Mouse (Mus musculus): ENCODE measurements around the gene Sulf2. TPM values are rescaled to one million over a fixed set of nuclear protein-coding genes. Genes with fewer than 3 reads are reported as not detected.
A peak's percentile ranks its signal among the peaks of the same experiment; 100 is the strongest.

Gene Sulf2
- total RNA-seq, 2 experiments from 2014 or later, result 66.2 to 68.9 TPM

DNA sequence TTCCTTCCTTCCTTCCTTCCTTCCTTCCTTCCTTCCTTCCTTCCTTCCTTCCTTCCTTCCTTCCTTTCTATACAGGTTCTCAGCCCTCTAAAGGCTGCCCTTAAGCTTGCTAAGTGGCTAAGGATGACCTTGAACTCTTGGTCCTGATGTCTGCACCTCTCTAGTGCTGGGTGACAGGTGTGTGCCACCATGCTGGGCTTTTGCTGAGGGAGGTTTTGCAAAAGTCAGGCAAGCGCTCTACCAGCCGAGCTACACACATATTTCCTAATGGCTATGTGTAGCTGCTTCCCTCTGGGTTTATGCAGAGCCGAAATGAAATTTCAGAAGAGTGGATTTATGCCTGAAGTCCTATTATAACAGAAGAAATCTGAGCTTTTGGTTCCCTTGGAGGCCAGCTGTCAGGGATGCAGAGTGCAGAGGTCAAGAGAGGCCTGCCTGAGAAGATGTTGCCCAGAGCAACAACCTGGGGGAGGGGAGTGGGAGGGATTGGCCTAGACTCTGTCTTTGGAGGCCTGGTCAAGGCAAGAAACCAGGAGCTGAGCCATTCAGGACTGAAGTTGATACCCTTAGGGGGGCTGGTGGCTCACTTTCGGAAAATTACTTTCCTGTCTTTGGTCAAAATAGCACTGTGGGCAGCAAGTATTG lies 24.1 kb upstream of the Sulf2 start:
- DNase-seq (ENCODE audit: low spot score in 2 of 2), result peak in 1 of 2 experiments; percentile 59

- no peak for DNase-seq (ENCODE audit: low spot score in 2 of 2)
These were observed 20.2 kb upstream of the Sulf2 start for GRCm38 (mm10) chr2:166175552-166176136.

GRCm38 (mm10) chr2:166175145-166175544 lies 19.7 kb upstream of the Sulf2 start:
- DNase-seq (ENCODE audit: low spot score in 2 of 2), result no peak

DNA sequence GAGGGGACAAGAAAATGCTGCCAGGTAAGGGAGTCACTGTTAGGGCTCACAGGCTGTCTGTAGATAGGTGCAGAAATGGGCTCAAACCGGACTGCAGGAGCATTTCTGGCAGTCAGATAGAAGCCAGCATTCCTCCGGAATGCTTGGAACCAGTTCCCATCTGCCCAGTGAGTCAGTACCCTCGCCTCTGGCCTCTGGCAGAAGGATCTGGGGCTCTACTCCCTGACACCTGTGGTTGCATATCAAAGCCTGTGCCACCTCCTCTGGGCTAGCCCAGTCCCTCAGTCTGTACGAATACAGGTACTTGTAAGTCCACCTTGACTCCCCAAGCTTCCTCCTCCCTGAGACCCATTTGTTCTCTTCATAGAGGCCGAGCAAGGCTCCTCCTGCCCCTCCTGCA lies 17.7 kb upstream of the Sulf2 start:
- no peak for DNase-seq (ENCODE audit: low spot score in 2 of 2)

- DNase-seq (ENCODE audit: low spot score in 2 of 2), result no peak
These were observed 14.7 kb upstream of the Sulf2 start for GRCm38 (mm10) chr2:166170173-166170572.

DNA sequence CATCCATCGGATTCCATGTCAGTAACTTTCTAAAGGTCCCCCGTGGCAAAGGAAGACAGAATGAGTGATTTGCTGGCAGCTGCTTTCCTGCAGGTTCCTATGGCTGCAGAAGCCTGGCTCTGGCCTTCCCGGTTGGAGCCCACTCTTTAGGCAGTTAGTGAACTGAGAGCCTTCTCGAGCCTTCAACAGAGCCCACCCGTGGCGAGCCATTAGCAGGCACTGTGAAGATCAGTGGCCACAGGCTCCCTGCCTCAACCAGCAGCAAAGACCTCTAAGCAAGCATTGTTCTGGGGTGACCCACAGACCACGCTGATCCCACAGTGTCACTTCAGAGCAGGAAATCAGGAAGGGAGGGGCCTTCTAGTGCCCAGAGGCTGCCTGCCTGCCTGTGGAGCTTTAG lies 13.4 kb upstream of the Sulf2 start:
- no peak for DNase-seq (ENCODE audit: low spot score in 2 of 2)

- no peak for DNase-seq (ENCODE audit: low spot score in 2 of 2)
These were observed 11.9 kb upstream of the Sulf2 start for GRCm38 (mm10) chr2:166167387-166167786.

- no peak for DNase-seq (ENCODE audit: low spot score in 2 of 2)
These were observed 9.9 kb upstream of the Sulf2 start for GRCm38 (mm10) chr2:166165396-166165795.

- no peak for DNase-seq (ENCODE audit: low spot score in 2 of 2)
These were observed 9.1 kb upstream of the Sulf2 start for GRCm38 (mm10) chr2:166164601-166165000.

- DNase-seq (ENCODE audit: low spot score in 2 of 2), result no peak
These were observed 8.5 kb upstream of the Sulf2 start for GRCm38 (mm10) chr2:166163917-166164316.

DNA sequence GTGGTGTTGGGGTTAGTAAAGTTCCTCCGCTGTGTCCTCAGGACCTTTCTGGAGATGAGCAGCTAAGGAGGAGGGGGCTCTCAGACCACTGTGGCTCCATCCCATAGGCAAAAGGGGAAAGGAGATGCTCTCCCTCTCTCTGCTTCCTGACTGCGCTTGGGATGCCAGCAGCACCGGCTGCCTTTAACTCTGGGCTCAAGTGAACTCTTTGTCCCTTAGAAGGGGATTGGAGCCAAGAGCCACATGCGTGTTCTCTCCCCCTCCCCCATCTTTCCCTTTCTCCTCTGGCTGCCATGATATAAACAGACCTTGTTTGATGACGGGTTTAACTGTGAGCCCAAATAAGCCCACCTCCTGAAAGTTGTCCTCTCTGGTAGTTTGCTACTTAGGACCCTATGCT lies 7.8 kb upstream of the Sulf2 start:
- DNase-seq (ENCODE audit: low spot score in 2 of 2), result no peak

DNA sequence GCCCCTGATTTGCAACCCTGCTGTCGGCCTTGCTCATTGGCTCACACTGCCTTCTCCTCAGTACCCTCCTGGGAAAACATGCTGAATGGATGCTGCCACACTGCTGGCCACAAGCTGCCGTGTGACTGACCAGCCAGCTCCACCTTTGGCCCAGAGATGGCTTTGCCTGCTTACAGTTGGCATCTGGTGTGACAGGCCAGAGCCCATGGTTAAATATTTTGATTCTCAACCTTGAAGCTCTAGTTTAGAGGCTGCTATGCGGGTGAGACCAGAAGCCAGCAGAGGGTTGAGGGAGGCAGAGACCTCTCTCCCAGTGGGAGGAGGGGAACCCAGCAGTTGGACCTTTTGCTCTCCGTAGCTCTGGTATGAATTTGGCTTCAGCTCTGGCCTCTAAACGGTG lies 6.7 kb upstream of the Sulf2 start:
- DNase-seq (ENCODE audit: low spot score in 2 of 2), result no peak

DNA sequence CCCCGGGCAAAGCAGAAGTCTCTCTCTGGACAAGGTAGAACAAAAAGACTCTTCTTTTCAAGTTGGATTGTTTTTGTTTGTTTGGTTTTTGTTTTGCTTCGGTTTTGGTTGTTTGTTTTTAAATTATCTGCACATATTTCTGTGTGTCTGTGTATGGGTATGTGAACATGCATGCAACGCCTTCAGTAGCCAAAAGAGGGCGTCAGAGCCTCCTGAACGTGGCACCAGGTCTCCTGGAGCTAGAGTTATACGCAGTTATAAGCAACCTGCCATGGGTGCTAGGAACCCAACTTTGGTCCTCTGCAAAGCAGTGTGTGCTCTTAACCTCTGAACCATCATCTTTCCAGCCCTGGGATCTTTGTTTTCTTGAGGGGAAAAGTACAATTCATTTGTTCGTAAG lies 3.8 kb upstream of the Sulf2 start:
- no peak for DNase-seq (ENCODE audit: low spot score in 2 of 2)

GRCm38 (mm10) chr2:166157767-166158561 lies 2.5 kb upstream of the Sulf2 start:
- DNase-seq (ENCODE audit: low spot score in 2 of 2), result no peak

GRCm38 (mm10) chr2:166157144-166157543 lies 1.7 kb upstream of the Sulf2 start:
- no peak for DNase-seq (ENCODE audit: low spot score in 2 of 2)

DNA sequence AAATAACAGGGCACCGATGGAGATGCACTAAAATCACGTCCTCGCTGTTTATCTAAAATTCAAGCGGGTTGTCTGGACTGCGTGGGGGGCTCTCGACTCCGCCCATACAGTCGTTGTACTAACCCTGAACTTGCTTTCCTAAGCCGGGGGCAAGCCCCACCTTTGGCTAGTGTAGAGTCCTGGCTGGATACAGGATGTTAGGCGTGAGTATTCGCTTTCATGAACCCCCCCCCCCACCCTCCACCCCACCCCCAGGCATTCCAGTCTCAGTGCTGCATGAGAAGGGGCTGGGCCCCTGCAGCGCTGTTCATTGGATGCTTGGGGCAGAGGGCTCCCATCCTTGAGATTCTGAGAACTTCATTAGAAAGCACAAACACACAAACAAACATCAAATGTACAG lies 659 bp upstream of the Sulf2 start:
- no peak for DNase-seq (ENCODE audit: low spot score in 2 of 2)

DNA sequence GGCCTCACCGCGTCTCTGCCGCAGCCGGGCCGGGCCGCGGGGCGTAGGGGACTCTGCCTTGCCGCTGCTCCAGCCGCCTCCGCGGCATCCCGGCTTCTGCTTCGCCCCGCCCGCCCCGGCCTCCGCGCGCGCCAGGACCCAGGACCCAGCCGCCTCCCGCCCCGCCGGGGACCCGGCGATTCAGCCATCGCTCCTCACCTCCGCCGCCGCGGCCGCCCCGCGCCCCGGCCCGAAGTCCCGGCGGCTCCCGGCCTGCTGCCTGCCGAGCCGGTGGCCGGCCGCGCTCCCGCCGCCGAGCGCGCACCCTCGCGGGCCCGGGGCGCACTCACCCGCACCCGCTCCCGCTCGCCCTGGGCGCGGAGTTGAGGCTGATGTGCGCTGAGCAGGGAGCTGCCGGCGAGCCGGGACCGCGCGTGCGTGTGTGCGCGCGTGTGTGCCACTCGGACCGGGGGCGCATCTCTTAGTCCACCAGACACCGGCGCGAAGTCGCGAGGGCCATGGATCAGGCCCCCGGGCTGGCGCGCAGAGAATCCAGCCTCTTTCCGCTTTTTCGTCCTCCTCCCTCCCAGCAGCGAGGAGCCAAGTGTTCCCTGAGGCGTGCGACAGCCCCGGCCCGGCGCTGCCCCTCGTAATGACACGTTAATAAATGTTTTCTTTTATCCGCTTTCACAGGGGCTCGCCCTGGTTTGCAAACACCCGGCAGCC lies 562 bp downstream of the Sulf2 start:
- DNase-seq (ENCODE audit: low spot score in 2 of 2), result peak; percentile 38 to 58

GRCm38 (mm10) chr2:166153891-166154711 lies 1.4 kb downstream of the Sulf2 start:
- peak in 1 of 2 experiments; percentile 31 for DNase-seq (ENCODE audit: low spot score in 2 of 2)

- no peak for DNase-seq (ENCODE audit: low spot score in 2 of 2)
These were observed 2.1 kb downstream of the Sulf2 start for GRCm38 (mm10) chr2:166153399-166153793.

DNA sequence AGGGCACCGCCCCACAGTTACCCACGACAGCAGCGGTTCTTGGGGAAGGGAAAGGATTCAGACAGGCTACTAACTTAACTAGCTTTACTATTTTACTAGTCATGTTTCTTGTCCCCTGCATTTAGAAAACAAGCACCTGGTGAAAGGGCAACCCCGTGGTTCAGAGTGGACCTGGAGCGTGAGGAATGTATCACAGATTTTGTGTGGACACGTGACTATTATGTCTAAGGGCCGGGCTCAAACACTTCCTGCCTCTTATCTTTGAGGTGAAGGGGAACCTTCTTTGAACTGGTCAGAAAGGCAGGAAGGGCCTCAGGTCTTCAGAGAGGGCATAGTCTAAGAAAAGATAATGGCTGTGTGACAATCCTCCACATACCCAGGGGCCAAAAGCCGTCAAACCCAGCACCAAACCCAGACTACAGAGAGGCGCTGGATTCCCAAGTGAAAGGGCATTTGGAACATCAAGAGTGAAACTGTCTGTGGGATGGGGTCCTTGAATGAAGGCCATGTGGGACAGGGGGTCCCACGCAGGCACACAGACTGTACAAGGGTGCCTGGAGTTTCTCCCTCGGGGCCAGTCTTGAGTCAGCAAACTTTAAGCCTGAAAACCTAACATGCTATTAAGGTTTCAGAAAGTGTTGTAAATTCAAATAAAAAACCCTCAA lies 2.6 kb downstream of the Sulf2 start:
- no peak for DNase-seq (ENCODE audit: low spot score in 2 of 2)
